12 mouse cellular contexts compared by ENCODE assay signal in genomic region chr12:111977138-111977537, GRCm38 (mm10). TPM values are rescaled to one million over a fixed set of nuclear protein-coding genes. Genes with fewer than 3 reads are reported as not detected.
DNase-seq lines count a peak whose midpoint lies in the region; ATAC-seq and TF ChIP-seq lines count a peak whose summit lies in the region.
"Had no signal": no experiment of that assay in that cellular context is flagged by ENCODE, and none has a peak within 500 bp of the region (broad histone marks: within the 10 kb centered on the region; RNA-seq: fewer than 3 reads in every experiment).

No protein-coding gene starts in this region.

- H3K36me3 ChIP-seq in intestine, embryonic 15.5 days, result no peaks in the 10 kb centered on the region
- H3K36me3 ChIP-seq in intestine, postnatal 0 days (ENCODE audit: control insufficient read depth, insufficient read depth), result no peaks in the 10 kb centered on the region
- H3K36me3 ChIP-seq in forebrain, embryonic 16.5 days (ENCODE audit: control insufficient read depth, insufficient read depth), result no peaks in the 10 kb centered on the region
- no peaks in the 10 kb centered on the region for H3K36me3 ChIP-seq in lung, embryonic 16.5 days (ENCODE audit: control insufficient read depth, insufficient read depth, low read length)
- H3K36me3 ChIP-seq: hindbrain, embryonic 15.5 days had no signal

- H3K27me3 ChIP-seq in intestine, embryonic 15.5 days (replicated peaks), result no peaks in the 10 kb centered on the region
- no peaks in the 10 kb centered on the region for H3K27me3 ChIP-seq in intestine, postnatal 0 days (replicated peaks; ENCODE audit: control insufficient read depth, insufficient read depth, low read length)
- H3K27me3 ChIP-seq in forebrain, embryonic 16.5 days (replicated peaks; ENCODE audit: control insufficient read depth, insufficient read depth, low read length), result no peaks in the 10 kb centered on the region
- no peaks in the 10 kb centered on the region for H3K27me3 ChIP-seq in lung, embryonic 16.5 days (ENCODE audit: control insufficient read depth, insufficient read depth, low read depth, low read length)
- H3K27me3 ChIP-seq: hindbrain, embryonic 15.5 days had no signal

- no peak for TF ChIP-seq CTCF in intestine, postnatal 0 days (IDR thresholded peaks at IDR 0.05; ENCODE audit: low read depth)

- no peak for ATAC-seq in intestine, embryonic 15.5 days
- no peak for ATAC-seq in intestine, postnatal 0 days
- ATAC-seq in forebrain, embryonic 16.5 days, result no peak; the same call in 1 of the 2 replicates
- ATAC-seq in lung, embryonic 16.5 days (ENCODE audit: low read depth), result peak; percentile 28; the same call in 1 of the 2 replicates

- H3K4me3 ChIP-seq in intestine, embryonic 15.5 days (replicated peaks), result no peak overlapping the region
- no peak overlapping the region for H3K4me3 ChIP-seq in intestine, postnatal 0 days (ENCODE audit: low read depth, low read length)
- no peak overlapping the region for H3K4me3 ChIP-seq in forebrain, embryonic 16.5 days (replicated peaks; ENCODE audit: low read length)
- H3K4me3 ChIP-seq in lung, embryonic 16.5 days (ENCODE audit: low read length), result no peak overlapping the region
- H3K4me3 ChIP-seq: hindbrain, embryonic 15.5 days had no signal

- 37% methylated on average over 6 of the region's 6 CpGs for WGBS in intestine, embryonic 15.5 days
- WGBS in intestine, postnatal 0 days, result 45% methylated on average over 6 of the region's 6 CpGs
- WGBS in forebrain, embryonic 16.5 days, result 42% methylated on average over 6 of the region's 6 CpGs
- 11% methylated on average over 6 of the region's 6 CpGs for WGBS in lung, embryonic 16.5 days

- H3K9me3 ChIP-seq in intestine, embryonic 15.5 days, result no peaks in the 10 kb centered on the region
- H3K9me3 ChIP-seq in intestine, postnatal 0 days (ENCODE audit: control insufficient read depth), result no peaks in the 10 kb centered on the region
- H3K9me3 ChIP-seq in forebrain, embryonic 16.5 days (ENCODE audit: control insufficient read depth, low read length), result no peaks in the 10 kb centered on the region
- H3K9me3 ChIP-seq in lung, embryonic 16.5 days (ENCODE audit: control insufficient read depth, low read length), result no peaks in the 10 kb centered on the region
- H3K9me3 ChIP-seq: hindbrain, embryonic 15.5 days had no signal

- peak; percentile 37 for DNase-seq in NIH3T3 (ENCODE audit: low read depth)
- DNase-seq in layer of hippocampus, postnatal 14 days (ENCODE audit: low spot score in 2 of 2), result no peak
- no peak for DNase-seq in embryo, embryonic 10 days (ENCODE audit: low spot score)
- DNase-seq: adrenal gland, adult 8-10 months; cerebellum, adult 8-10 months had no signal

- 0 out of 2 replicates have a peak, but pooled peaks cover 2% of the 10 kb centered on the region for H3K4me1 ChIP-seq in intestine, embryonic 15.5 days (replicated peaks)
- H3K4me1 ChIP-seq in intestine, postnatal 0 days (replicated peaks; ENCODE audit: control insufficient read depth, insufficient read depth, low read length), result no peaks in the 10 kb centered on the region
- H3K4me1 ChIP-seq in forebrain, embryonic 16.5 days (replicated peaks; ENCODE audit: control insufficient read depth, insufficient read depth, low read length), result peaks cover 13% of the 10 kb centered on the region
- H3K4me1 ChIP-seq in lung, embryonic 16.5 days (replicated peaks; ENCODE audit: control insufficient read depth, insufficient read depth, low read length), result peaks cover 4% of the 10 kb centered on the region

- no peak overlapping the region for H3K9ac ChIP-seq in intestine, embryonic 15.5 days
- no peak overlapping the region for H3K9ac ChIP-seq in intestine, postnatal 0 days (ENCODE audit: low read depth, low read length)
- H3K9ac ChIP-seq in forebrain, embryonic 16.5 days (replicated peaks; ENCODE audit: low read depth, low read length), result no peak overlapping the region
- H3K9ac ChIP-seq in lung, embryonic 16.5 days (ENCODE audit: low read length), result no peak overlapping the region
- H3K9ac ChIP-seq: hindbrain, embryonic 15.5 days had no signal

- H3K27ac ChIP-seq in intestine, embryonic 15.5 days, result 0 out of 2 replicates have a peak overlapping the region, but pooled peaks have one; percentile 19
- H3K27ac ChIP-seq in intestine, postnatal 0 days (ENCODE audit: low read depth, low read length), result no peak overlapping the region
- H3K27ac ChIP-seq in forebrain, embryonic 16.5 days (ENCODE audit: low read length), result 0 out of 2 replicates have a peak overlapping the region, but pooled peaks have one; percentile 24
- H3K27ac ChIP-seq in lung, embryonic 16.5 days (ENCODE audit: low read length), result no peak overlapping the region
- H3K27ac ChIP-seq: hindbrain, embryonic 15.5 days; macrophage had no signal

- H3K4me2 ChIP-seq in intestine, embryonic 15.5 days (replicated peaks), result no peak overlapping the region
- H3K4me2 ChIP-seq in intestine, postnatal 0 days (replicated peaks; ENCODE audit: low read depth), result no peak overlapping the region
- H3K4me2 ChIP-seq in forebrain, embryonic 16.5 days (ENCODE audit: low read length), result no peak overlapping the region
- H3K4me2 ChIP-seq in lung, embryonic 16.5 days (ENCODE audit: low read depth, low read length), result no peak overlapping the region
- H3K4me2 ChIP-seq: hindbrain, embryonic 15.5 days had no signal

RNA-seq across cellular contexts. Expression of gene Rd3l, which starts 4.0 kb away (rescaled TPM):
- polyA plus RNA-seq in intestine, embryonic 15.5 days (2015; fragmentation: Nextera tagmentation; extraction: Ambion mirVana), result not detected in 2 replicates
- polyA plus RNA-seq in intestine, postnatal 0 days (2015; fragmentation: Nextera tagmentation; extraction: Ambion mirVana), result not detected in 2 replicates
- polyA plus RNA-seq in forebrain, embryonic 16.5 days (2015; fragmentation: Nextera tagmentation; extraction: Ambion mirVana), result not detected in 2 replicates
- not detected in 2 replicates for polyA plus RNA-seq in lung, embryonic 16.5 days (2015; fragmentation: Nextera tagmentation; extraction: Ambion mirVana)
- total RNA-seq in layer of hippocampus, postnatal 14 days (2021), result under 1 TPM in 1 of 2 experiments, not detected in 1; 0.38 TPM
- total RNA-seq: adrenal gland, adult 8-10 months had no signal
- polyA plus RNA-seq: hindbrain, embryonic 15.5 days; macrophage; small intestine, adult 2 months had no signal

RNA-seq across cellular contexts. Expression of gene Tdrd9, which starts 5.8 kb away (rescaled TPM):
- polyA plus RNA-seq in intestine, embryonic 15.5 days (2015; fragmentation: Nextera tagmentation; extraction: Ambion mirVana), result 0.46 TPM in 1 of 2 replicates, not detected in the other
- 0.04 TPM in 1 of 2 replicates, not detected in the other for polyA plus RNA-seq in intestine, postnatal 0 days (2015; fragmentation: Nextera tagmentation; extraction: Ambion mirVana)
- polyA plus RNA-seq in forebrain, embryonic 16.5 days (2015; fragmentation: Nextera tagmentation; extraction: Ambion mirVana), result 0.19 and 0.44 TPM in 2 replicates
- 0.18 and 0.23 TPM in 2 replicates for polyA plus RNA-seq in lung, embryonic 16.5 days (2015; fragmentation: Nextera tagmentation; extraction: Ambion mirVana)
- under 1 TPM; 0.12 to 0.16 TPM for total RNA-seq in layer of hippocampus, postnatal 14 days (2021)
- polyA plus RNA-seq: macrophage had no signal

RNA-seq across cellular contexts. Expression of gene Atp5mpl, which starts 10.4 kb away (rescaled TPM):
- polyA plus RNA-seq in intestine, embryonic 15.5 days (2015; fragmentation: Nextera tagmentation; extraction: Ambion mirVana), result 924 and 941 TPM in 2 replicates
- polyA plus RNA-seq in intestine, postnatal 0 days (2015; fragmentation: Nextera tagmentation; extraction: Ambion mirVana), result 1,268 and 1,348 TPM in 2 replicates
- 562 and 571 TPM in 2 replicates for polyA plus RNA-seq in forebrain, embryonic 16.5 days (2015; fragmentation: Nextera tagmentation; extraction: Ambion mirVana)
- polyA plus RNA-seq in lung, embryonic 16.5 days (2015; fragmentation: Nextera tagmentation; extraction: Ambion mirVana), result 621 and 663 TPM in 2 replicates
- 100 to 1,000 TPM; 434 to 440 TPM for total RNA-seq in layer of hippocampus, postnatal 14 days (2021)

Comparison
In these comparisons a context has a peak if more than half of its experiments do, and no peak if none do; other contexts are left out.
1. H3K27ac ChIP-seq: peak in intestine, embryonic 15.5 days (single experiment) and forebrain, embryonic 16.5 days (single experiment); none in intestine, postnatal 0 days (single experiment) and lung, embryonic 16.5 days (single experiment).